Mouse (Mus musculus) CH12.LX (cell line): ENCODE measurements around the gene Zscan22.

ENCODE experiments used
- CTCF ChIP-seq, 2 experiments: IDR thresholded peaks in 1 of 2; conservative IDR thresholded peaks in 1 of 2; 2 replicates each; pipeline ENCODE4 v1.5.1; 2011 to 2012; ENCODE audit warnings: low read depth in 2 of 2, low read length in 2 of 2, improper control_type of control experiment in 1 of 2, inconsistent platforms in 1 of 2, mild to moderate bottlenecking in 1 of 2, moderate library complexity in 1 of 2
- EP300 ChIP-seq: IDR thresholded peaks from 2 replicates; pipeline ENCODE4 v1.6.1; 2011; ENCODE audit warnings: low read length, improper control_type of control experiment
- ETS1 ChIP-seq: conservative IDR thresholded peaks from 2 replicates; pipeline ENCODE4 v1.6.1; 2012; ENCODE audit warnings: low read depth, mild to moderate bottlenecking, inconsistent platforms, low read length, improper control_type of control experiment, moderate library complexity
- GABPA ChIP-seq: IDR thresholded peaks from 2 replicates; pipeline ENCODE4 v1.6.1; 2012; ENCODE audit warnings: low read depth, low read length, improper control_type of control experiment, inconsistent platforms; ENCODE audit not compliant: insufficient replicate concordance
- KAT2A ChIP-seq: IDR thresholded peaks from 2 replicates; pipeline ENCODE4 v1.6.1; 2012; ENCODE audit warnings: low read length, improper control_type of control experiment, inconsistent platforms; ENCODE audit not compliant: insufficient replicate concordance
- PAX5 ChIP-seq: IDR thresholded peaks from 2 replicates; pipeline ENCODE4 v1.6.1; 2012; ENCODE audit warnings: low read length, inconsistent platforms, mixed read lengths
- POLR2A ChIP-seq: IDR thresholded peaks from 2 replicates; pipeline ENCODE4 v1.6.1; 2011; ENCODE audit warnings: low read depth, mild to moderate bottlenecking, improper control_type of control experiment, low read length
- RCOR1 ChIP-seq: conservative IDR thresholded peaks from 2 replicates; pipeline ENCODE4 v1.6.1; 2012; ENCODE audit warnings: low read depth, mild to moderate bottlenecking, inconsistent platforms, low read length, improper control_type of control experiment
- SIN3A ChIP-seq: IDR thresholded peaks from 2 replicates; pipeline ENCODE4 v1.6.1; 2012; ENCODE audit warnings: low read length, improper control_type of control experiment, inconsistent platforms
- TCF12 ChIP-seq: IDR thresholded peaks from 2 replicates; pipeline ENCODE4 v1.6.1; 2014; ENCODE audit warnings: low read depth, mild to moderate bottlenecking, inconsistent platforms, low read length, improper control_type of control experiment
- USF1 ChIP-seq: IDR thresholded peaks from 2 replicates; pipeline ENCODE4 v1.6.1; 2014; ENCODE audit warnings: low read depth, mild to moderate bottlenecking, inconsistent platforms, low read length, improper control_type of control experiment
- ZMIZ1 ChIP-seq: IDR thresholded peaks from 2 replicates; pipeline ENCODE4 v1.6.1; 2012; ENCODE audit warnings: low read depth, mild to moderate bottlenecking, inconsistent platforms, low read length, improper control_type of control experiment
- ZNF384 ChIP-seq: IDR thresholded peaks from 2 replicates; pipeline ENCODE4 v1.6.1; 2012; ENCODE audit warnings: low read depth, low read length, improper control_type of control experiment, inconsistent platforms

GRCm38 (mm10) chr7:12933615-12934140 is 36.1 kb downstream of the Zscan22 start:
- TF ChIP-seq ZMIZ1: no peak
- no peak for TF ChIP-seq SIN3A
- TF ChIP-seq POLR2A: no peak
- TF ChIP-seq EP300: no peak
- TF ChIP-seq CTCF (conservative IDR thresholded peaks at IDR 0.05 in 1 of 2, IDR thresholded peaks at IDR 0.05 in 1 of 2; ENCODE audit: low read depth in 2 of 2, low read length in 2 of 2): no peak
- no peak for TF ChIP-seq PAX5
- no peak for TF ChIP-seq ETS1
- no peak for TF ChIP-seq GABPA
- no peak for TF ChIP-seq RCOR1
- no peak for TF ChIP-seq USF1
- no peak for TF ChIP-seq TCF12
- TF ChIP-seq KAT2A: no peak
- TF ChIP-seq ZNF384: no peak
